Mouse (Mus musculus) liver, adult 10 weeks (tissue): ENCODE results near the gene Xpa. TPM values are rescaled to one million over a fixed set of nuclear protein-coding genes. Genes with fewer than 3 reads are reported as not detected.

Experiments used
- polyA plus RNA-seq: library from polyadenylated mRNA; stranded (reverse); fragments of 350-450 nt; fragmentation: Illumina TruSeq; extraction: RNeasy Lipid Tissue Mini Kit (QIAGEN cat#74804); gene quantifications from one replicate; pipeline ENCODE4 v1.2.3, GENCODE M21; 2014; ENCODE audit warnings: low read depth, low replicate concordance

Xpa gene
- 35.7 TPM for polyA plus RNA-seq

DNA sequence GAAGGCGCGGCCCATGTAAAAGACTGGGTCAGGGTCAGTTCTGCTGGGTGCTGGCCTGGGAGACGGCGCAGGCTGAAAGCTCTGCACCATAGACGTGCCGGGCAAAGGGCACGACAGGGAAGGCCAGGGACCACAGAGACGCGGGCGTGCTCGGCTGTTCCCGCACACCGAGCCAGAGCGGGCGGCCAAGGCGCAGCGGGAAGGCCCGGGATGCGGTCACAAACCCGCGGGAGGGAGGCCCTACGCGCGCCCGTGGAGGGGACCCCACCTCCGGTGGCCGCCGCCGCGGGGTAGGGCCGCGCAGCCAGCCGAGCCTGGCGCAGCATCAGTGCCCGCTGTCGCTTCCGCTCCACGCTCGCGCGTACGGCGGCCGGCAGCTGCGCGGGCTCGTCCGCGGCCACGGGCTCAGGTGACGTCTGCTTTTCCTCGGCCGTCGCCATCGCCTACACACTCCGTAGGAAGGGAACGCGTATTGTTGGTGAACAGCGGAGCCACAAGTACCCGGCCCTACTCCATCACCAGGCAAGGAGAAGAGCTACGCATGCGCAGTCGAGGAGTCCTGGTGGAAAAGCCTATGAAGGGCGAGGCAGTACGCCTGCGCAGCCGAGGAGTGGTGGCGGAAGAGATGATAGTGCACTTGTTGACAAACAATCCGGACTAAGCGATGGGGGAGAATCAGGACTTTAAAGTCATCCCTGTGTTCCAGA is at the start of gene Xpa:
Gene Xpa, minus strand, starts transcription at position 531 of the 707 bp plus-strand sequence.

DNA sequence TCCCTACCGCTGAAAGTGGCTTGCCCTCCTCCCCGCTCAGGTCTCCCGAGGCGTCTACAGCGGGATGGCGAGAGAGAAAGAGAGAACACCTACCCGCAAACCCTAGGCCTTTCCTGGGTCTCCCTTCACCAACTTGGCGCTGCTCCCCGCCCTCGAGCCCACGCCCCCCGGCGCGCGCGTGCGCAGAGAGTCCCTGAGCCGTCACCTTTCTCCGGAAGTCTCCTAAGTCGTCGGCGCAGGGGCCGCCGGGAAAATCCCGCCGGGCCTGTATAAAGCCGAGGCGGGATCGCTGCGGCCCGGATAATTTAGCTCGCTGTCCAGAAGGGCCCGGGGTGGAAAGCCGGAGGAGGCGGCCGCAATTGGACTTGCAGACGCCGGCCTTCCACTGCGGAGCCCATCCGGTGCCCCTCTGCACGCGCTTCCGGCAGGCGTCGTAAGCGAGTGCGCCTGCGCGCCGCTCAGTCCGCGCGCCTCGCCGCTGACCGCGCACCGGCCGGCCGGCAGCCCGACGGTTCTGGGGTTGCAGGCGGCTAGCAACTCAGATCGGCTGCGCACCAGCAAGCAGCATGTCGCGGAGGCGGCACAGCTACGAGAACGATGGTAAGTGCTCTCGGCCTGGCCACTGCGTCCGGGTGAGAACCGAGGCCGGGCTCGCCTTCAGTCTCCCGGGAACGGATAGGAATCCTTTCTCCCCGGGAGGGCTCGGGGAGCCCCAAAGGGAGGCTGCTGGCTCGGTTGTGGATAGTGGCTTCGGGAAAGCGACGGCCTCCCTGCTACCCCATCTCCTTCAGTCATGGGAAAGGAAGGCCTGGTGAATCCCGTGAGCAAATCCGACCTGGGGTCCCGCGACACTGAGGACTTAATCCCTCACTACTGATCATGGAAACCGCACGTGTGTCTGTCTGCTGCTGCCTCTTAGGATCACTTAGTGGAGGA is 57.6 kb downstream of the Xpa start, which contains the start of the genes Ncbp1 and Tstd2:
Gene Ncbp1, plus strand, starts transcription at position 327 of the 936 bp plus-strand sequence.
Gene Tstd2, minus strand, starts transcription at position 408 of the 936 bp plus-strand sequence.

Other genes with a start within 250 kb of the Xpa start
- gene Tdrd7, start 231.0 kb downstream of the Xpa start, polyA plus RNA-seq, result 30.2 TPM
- gene Tmod1, start 157.4 kb downstream of the Xpa start, polyA plus RNA-seq, result 0.16 TPM
- 19.8 TPM for gene Ncbp1, start 57.7 kb downstream of the Xpa start, polyA plus RNA-seq
- gene Tstd2, start 57.6 kb downstream of the Xpa start, polyA plus RNA-seq, result 11.5 TPM
- gene Foxe1, start 147.3 kb upstream of the Xpa start, polyA plus RNA-seq, result not detected
- gene Trmo, start 193.1 kb upstream of the Xpa start, polyA plus RNA-seq, result 0.93 TPM
- gene Hemgn, start 217.2 kb upstream of the Xpa start, polyA plus RNA-seq, result not detected